Mouse (Mus musculus) kidney, postnatal 25 days (tissue): ENCODE data around the gene Zfp40.

ENCODE experiments used
- DNase-seq, 2 experiments: peaks; one replicate each; pipeline ENCODE4 v3.0.0; 2021; ENCODE audit warnings: mixed read lengths in 2 of 2

Zfp40 gene

DNA sequence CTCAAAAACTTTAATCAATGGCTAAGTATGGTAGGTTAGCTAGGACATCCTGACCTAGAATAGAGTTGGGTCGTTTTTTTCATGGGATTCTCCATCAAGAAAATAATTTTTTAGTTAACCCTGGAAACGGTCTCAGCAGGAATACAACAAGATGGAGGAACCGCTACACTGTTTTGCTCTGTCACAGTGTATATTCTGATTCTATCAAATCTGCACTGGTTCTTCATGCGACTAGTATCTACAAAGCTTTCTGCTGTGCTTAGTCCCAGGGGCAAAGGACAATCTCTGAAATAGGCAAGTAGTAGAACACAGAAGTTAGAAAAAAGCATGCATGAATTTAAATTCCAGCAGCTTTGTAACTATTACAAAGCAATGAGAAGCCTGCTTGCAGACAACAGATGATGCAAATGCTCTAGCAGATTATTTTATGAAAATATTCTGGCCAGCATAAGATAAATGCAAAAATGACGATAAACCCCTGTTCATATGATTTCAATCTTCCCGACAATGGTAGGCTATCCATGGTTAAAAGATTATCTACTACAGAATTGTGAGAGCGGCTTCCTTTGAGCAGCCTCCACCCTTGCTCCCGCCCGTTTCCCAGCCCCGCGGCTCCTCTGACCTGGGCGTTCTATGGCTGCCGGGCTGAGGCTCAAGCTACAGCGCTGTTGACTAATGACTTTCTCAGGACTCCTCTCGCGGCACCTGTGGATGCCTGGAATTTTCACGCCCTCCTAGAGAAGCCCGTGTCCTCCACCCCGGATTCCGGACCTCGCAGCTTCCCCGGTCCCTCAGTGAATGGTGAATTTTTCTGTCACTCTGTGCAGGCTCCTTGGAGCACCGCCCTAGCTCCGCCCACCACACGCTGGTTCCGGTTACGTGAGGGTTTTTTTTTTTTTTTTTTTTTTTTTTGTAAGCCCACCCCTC lies at the start of gene Zfp40:
Gene Zfp40, minus strand, starts transcription at position 800 of the 927 bp plus-strand sequence.
- DNase-seq: peak; percentile 97

DNA sequence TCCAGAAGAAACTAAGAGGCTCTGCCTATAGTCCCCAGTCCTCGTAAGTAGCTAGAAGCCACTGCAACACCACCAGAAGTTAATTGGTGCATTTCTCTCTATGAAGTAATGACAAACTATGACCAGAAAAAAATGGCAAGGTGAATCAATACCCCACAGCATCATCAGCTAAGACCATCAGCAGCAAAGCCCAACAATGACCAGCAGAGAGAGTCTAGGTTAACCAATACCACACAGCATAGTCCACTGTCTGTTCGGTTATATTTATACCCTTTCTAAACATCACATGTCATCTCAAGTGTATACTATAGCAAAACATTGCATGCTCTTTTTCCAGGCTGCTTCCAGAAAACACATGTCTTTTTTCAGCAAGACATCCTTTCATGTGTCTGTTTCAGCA lies 25.3 kb upstream of the Zfp40 start:
- no peak for DNase-seq

DNA sequence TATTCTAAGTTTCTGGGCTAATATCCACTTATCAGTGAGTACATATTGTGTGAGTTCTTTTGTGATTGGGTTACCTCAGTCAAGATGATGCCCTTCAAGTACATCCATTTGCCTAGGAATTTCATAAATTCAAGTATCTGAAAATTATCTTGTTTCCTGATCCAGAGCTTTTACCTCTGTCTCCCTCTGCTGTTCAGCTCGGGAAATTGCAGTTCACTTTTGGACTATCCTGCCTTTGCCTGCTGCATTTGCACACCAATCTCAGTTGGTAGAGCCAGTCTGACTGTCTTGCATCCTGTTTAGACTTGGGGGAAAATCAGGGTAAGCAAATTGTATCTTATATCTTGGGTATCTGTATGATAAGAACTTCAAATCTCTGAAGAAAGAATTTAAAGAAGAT lies 6.8 kb upstream of the Zfp40 start:
- peak in 1 of 2 experiments; percentile 16 for DNase-seq

DNA sequence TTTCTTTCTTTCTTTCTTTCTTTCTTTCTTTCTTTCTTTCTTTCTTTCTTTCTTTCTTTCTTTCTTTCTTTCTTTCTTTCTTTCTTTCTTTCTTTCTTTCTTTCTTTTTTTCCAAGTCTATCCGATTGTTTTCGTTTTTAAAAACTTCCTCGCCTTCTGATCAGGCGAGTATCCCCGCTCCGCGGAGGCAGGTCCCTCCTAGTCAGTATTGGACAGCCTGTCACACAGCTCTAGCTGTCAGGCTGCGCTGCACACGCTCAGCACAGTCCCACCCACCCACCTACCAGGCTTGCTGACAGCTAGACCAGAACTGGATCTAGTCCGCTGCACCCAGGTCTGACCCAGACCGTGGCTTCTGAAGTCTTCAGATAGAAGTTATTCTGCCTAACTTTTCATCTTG lies 389 bp upstream of the Zfp40 start:
- DNase-seq: peak; percentile 61 to 81

DNA sequence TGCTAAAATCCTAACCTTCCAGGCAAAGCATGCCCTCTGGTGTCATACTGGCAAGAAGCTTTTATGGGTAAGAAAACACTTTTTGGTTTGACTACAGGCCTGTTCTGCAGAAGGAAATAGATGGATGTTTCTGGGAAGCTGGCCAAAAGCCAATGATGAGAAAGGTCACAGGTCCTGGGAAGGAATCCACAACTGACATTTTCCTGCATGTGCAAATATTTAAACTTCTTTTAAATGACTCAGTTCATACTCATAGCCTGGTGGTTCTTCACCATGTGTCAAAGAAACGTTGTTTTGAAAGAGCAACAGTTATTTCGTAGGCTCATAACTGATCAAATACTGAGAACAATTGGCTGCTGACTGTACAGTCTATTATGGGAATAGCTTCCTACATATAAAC lies 5.4 kb downstream of the Zfp40 start:
- peak; percentile 41 to 60 for DNase-seq
